Mouse (Mus musculus) ES-E14 (cell line): Measurements from ENCODE around the gene Gnai3.

ENCODE experiments used
- CHD2 ChIP-seq: IDR thresholded peaks from 2 replicates; pipeline ENCODE4 v1.6.1; 2014; ENCODE audit warnings: mild to moderate bottlenecking, low read depth, low read length, inconsistent platforms
- ZC3H11A ChIP-seq: IDR thresholded peaks from 2 replicates; pipeline ENCODE4 v1.6.1; 2012; ENCODE audit warnings: low read depth, mild to moderate bottlenecking, inconsistent platforms, low read length, borderline replicate concordance
- ZNF384 ChIP-seq: IDR thresholded peaks from 2 replicates; pipeline ENCODE4 v1.6.1; 2012; ENCODE audit warnings: low read depth, low read length, inconsistent platforms

- no peak for TF ChIP-seq ZC3H11A
- TF ChIP-seq CHD2 = no peak
- no peak for TF ChIP-seq ZNF384
Measured at GRCm38 (mm10) chr3:108072983-108073569, 72.9 kb downstream of the Gnai3 start.
